Mouse (Mus musculus) liver, postnatal 0 days (tissue): ENCODE data around the gene Rasgef1c. TPM values are rescaled to one million over a fixed set of nuclear protein-coding genes. Genes with fewer than 3 reads are reported as not detected.

ENCODE experiments used
- ATAC-seq: fragments of 200-750 bp; cut with Nextera tagmentation; 2 replicates; pipeline ENCODE4 v1.8.0; 2017; ENCODE audit warnings: mild to moderate bottlenecking, moderate library complexity
- DNase-seq: peaks from one replicate; pipeline ENCODE4 v3.0.0-alpha.2; 2016
- H3K27ac ChIP-seq: fragments of 300-500 bp; sonication (generic); 2 replicates; pipeline ENCODE4 v1.5.1; 2014; ENCODE audit warnings: antibody characterized with exemption, moderate library complexity, mild to moderate bottlenecking, low read depth
- H3K27me3 ChIP-seq: fragments of 300-500 bp; sonication (generic); 2 replicates; pipeline ENCODE4 v1.6.1; 2014; ENCODE audit warnings: low read length, control low read depth, mixed read lengths; ENCODE audit not compliant: insufficient read depth
- H3K36me3 ChIP-seq: fragments of 300-500 bp; sonication (generic); replicated peaks from 2 replicates; pipeline ENCODE4 v1.6.1; 2014; ENCODE audit warnings: mild to moderate bottlenecking, control low read depth, low read length, moderate library complexity, mixed read lengths; ENCODE audit not compliant: insufficient read depth
- H3K4me1 ChIP-seq: fragments of 300-500 bp; sonication (generic); 2 replicates; pipeline ENCODE4 v1.6.1; 2014; ENCODE audit warnings: antibody characterized with exemption, mild to moderate bottlenecking, control low read depth; ENCODE audit not compliant: insufficient read depth
- H3K4me2 ChIP-seq: fragments of 300-500 bp; sonication (generic); 2 replicates; pipeline ENCODE4 v1.6.1; 2014; ENCODE audit warnings: low read depth, mild to moderate bottlenecking, low read length, moderate library complexity, mixed read lengths
- H3K4me3 ChIP-seq: fragments of 300-500 bp; sonication (generic); 2 replicates; pipeline ENCODE4 v1.5.1; 2014; ENCODE audit warnings: low read depth, low read length
- H3K9ac ChIP-seq: fragments of 300-500 bp; sonication (generic); replicated peaks from 2 replicates; pipeline ENCODE4 v1.6.1; 2014; ENCODE audit warnings: mild to moderate bottlenecking, moderate library complexity
- H3K9me3 ChIP-seq: fragments of 300-500 bp; sonication (generic); 2 replicates; pipeline ENCODE4 v1.6.1; 2016; ENCODE audit warnings: mild to moderate bottlenecking, control low read depth, low read length, mixed read lengths
- CTCF ChIP-seq: sonication (generic); IDR thresholded peaks from 2 replicates; pipeline ENCODE4 v1.5.1; 2016; ENCODE audit warnings: antibody characterized with exemption, low read depth
- EP300 ChIP-seq: IDR thresholded peaks from 2 replicates; pipeline ENCODE4 v1.6.1; 2016; ENCODE audit warnings: antibody characterized with exemption, low read depth, mild to moderate bottlenecking
- WGBS: fragments of 180-500 bp; shearing (Covaris S2); extraction: QIAGEN DNeasy Blood & Tissue Kit; methylation state at CpG from one replicate; pipeline ENCODE4 v1.1.7; 2014; ENCODE audit not compliant: insufficient replicate concordance; 5-methylcytosine and 5-hydroxymethylcytosine counted together
- polyA plus RNA-seq: library from polyadenylated mRNA; unstranded; fragments of >200 nt; fragmentation: Nextera tagmentation; extraction: Ambion mirVana; gene quantifications from 2 replicates; pipeline ENCODE4 v1.2.1, GENCODE M21; 2015

Rasgef1c gene
- polyA plus RNA-seq, 1 experiment from 2014 or later = not detected

DNA sequence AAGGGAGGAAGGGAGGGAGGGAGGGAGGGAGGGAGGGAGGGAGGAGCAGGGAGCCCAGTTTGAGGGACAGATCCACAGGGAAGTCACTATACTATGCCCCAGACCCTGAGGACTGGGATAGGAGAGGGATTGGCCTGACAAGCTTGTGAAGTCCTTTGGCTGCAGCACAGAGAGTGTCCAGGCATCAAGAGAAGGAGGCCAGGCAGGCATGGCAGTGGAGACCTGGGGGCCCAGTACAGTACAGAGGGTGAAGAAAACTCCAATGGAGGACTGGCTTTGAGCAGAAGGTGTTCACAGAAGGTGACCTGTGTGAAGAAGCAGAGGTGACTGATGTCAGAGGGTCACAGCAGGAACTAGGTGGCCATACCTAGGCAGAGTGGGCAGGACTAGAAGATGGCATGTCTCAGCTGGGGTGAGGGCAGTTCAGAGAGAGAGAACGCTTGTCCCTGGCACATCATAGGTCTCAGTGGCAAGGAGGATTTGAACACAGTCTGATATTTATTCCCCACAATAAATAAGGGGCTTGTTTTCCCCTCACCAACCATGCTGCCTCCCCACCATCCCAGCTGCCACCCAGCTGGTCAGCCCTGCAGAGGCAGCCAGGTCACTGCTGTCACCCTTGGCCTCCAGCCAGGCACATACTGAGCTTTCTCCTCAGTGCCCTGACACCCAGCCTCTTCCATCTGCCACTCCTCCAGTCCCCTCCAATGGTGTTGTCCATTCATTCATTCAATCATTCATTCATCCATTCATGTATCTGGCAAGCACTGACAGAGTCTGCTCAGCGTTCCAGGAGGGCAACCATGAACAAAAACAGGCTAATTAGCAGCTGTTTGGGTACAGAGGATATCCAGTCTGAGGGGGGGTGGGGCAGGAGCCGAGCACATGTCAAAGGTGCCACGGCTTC, 36.9 kb downstream of the Rasgef1c start:
- Histone ChIP-seq H3K27ac (no peak overlapping the region), H3K36me3 (no peaks in the 10 kb centered on the region), H3K9ac (no peak overlapping the region), H3K9me3 (no peaks in the 10 kb centered on the region), H3K4me3 (no peak overlapping the region), H3K27me3 (no peaks in the 10 kb centered on the region), H3K4me2 (no peak overlapping the region), H3K4me1 (no peaks in the 10 kb centered on the region)
- 63% methylated on average over 4 of the region's 4 CpGs for WGBS
- DNase-seq (no peak), ATAC-seq (peak; percentile 43; the same call in 1 of the 2 replicates)
- TF ChIP-seq EP300 = no peak
- no peak for TF ChIP-seq CTCF

DNA sequence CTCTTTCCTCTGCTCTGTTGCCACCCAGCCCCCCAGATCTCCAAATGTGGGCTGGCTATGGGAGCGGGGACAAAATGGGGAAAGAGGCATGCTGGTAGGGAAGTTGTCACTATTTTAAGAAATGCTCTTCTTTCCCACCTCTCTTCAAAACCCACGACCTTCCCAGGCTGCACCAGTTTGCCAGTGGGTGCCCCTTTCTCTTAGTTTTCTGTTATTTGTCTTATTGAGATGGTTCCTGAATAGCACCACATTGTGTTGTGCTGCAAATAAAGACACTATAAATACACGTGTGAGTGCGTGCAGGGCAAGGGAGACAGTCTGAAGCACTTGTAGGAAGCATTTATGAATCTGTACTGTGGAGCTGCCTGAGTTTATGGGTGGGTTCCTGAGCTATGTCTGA, 41.2 kb downstream of the Rasgef1c start:
- TF ChIP-seq EP300 = no peak
- no peak for TF ChIP-seq CTCF
- 50% methylated on average over 4 of the region's 4 CpGs for WGBS
- Histone ChIP-seq H3K4me3 (no peak overlapping the region), H3K27me3 (no peaks in the 10 kb centered on the region), H3K9ac (no peak overlapping the region), H3K4me1 (no peaks in the 10 kb centered on the region), H3K9me3 (no peaks in the 10 kb centered on the region), H3K36me3 (no peaks in the 10 kb centered on the region), H3K27ac (no peak overlapping the region), H3K4me2 (no peak overlapping the region)
- DNase-seq = no peak
- no peak for ATAC-seq

DNA sequence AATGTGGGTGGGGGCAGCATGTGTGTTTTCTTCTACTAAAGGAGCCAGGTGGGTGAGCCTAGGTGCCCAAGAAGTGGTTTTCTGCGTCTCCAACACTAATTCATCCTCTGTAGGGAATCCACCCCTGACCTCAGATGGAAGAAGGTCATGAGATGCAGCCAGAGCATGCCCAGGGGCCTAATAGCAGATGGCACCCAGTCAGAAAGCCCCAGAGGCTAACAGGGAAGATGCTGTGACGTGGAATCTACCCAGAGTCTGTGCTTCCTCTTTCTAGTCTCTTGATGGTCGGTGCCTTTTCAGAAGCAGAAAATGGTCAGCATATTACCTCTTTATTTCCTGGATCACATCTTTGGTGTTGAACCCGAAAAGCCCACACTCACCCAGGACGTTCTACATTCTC, 42.3 kb downstream of the Rasgef1c start:
- Histone ChIP-seq H3K36me3 (no peaks in the 10 kb centered on the region), H3K9me3 (no peaks in the 10 kb centered on the region), H3K4me2 (no peak overlapping the region), H3K27ac (no peak overlapping the region), H3K4me3 (no peak overlapping the region), H3K27me3 (no peaks in the 10 kb centered on the region), H3K4me1 (no peaks in the 10 kb centered on the region), H3K9ac (no peak overlapping the region)
- DNase-seq (no peak), ATAC-seq (no peak)
- TF ChIP-seq CTCF (no peak), EP300 (no peak)
- 46% methylated on average over 5 of the region's 5 CpGs for WGBS

DNA sequence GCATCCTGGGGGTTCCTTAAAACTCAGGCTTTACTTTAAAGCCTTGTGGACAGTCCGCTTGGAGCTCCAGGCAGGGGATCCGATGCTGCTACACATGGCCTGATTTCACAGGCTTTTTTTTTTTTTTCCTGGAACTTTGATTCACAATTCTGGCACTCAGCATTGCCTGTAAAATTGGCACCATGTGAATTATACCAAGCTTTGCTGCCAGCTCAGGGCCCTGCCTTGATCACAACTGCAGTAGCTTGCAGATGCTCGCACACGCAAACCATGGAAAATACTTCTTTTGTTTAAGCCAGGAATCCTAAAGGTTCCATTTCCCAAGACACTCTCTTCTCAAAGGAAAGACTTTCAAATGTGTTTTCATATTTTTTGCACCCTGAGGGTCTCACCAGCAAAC, 44.1 kb downstream of the Rasgef1c start:
- Histone ChIP-seq H3K4me1 (no peaks in the 10 kb centered on the region), H3K9me3 (no peaks in the 10 kb centered on the region), H3K9ac (no peak overlapping the region), H3K27me3 (no peaks in the 10 kb centered on the region), H3K4me2 (no peak overlapping the region), H3K27ac (no peak overlapping the region), H3K4me3 (no peak overlapping the region), H3K36me3 (no peaks in the 10 kb centered on the region)
- ATAC-seq = no peak
- no peak for TF ChIP-seq CTCF
- no peak for TF ChIP-seq EP300
- DNase-seq = no peak
- 82% methylated on average over 4 of the region's 4 CpGs for WGBS

DNA sequence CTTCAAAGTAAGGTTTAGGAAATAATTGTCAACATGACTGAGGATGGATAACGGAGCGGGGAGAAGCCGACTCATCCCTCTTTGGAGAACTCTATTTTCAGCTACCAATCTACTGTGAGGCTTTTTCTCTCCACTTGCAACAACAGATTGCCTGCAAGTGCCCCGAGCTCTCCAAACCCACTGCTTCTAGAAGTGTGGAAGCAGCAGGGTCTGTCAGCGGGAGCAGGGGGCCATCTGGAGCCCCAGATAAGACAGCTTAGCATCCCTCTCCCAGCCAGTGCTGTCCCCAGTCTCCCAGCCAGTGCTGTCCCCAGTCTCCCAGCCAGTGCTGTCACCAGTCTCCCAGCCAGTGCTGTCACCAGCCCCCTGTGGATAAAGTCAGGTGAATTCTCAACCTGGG, 48.2 kb downstream of the Rasgef1c start:
- no peaks in the 10 kb centered on the region; the same call in 1 of the 2 replicates for H3K27me3 ChIP-seq
- DNase-seq = no peak

DNA sequence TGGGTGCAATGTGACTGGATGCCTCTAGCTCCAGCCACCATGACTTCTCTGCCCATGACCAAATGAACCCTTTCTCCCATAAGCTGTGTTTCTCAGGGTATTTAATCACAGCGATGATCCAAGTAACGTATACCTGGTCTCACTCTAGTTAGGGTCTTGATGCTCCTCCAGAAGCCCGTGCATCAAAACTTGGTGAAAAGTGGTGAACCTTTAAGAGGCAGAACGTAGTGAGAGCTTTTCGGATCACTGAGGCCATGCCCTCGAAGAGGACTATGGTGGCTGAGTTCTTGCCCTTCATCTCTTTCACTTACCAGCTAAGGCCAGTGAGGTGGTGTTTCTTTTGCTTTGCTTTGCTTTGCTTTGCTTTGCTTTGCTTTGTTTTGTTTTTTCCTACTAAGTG, 52.0 kb downstream of the Rasgef1c start:
- H3K36me3 ChIP-seq = no peaks in the 10 kb centered on the region
- 86% methylated on average over 6 of the region's 6 CpGs for WGBS
- H3K4me3 ChIP-seq = no peak overlapping the region
- H3K27me3 ChIP-seq = peaks cover 9% of the 10 kb centered on the region; the same call in 1 of the 2 replicates
- ATAC-seq = no peak
- H3K9ac ChIP-seq = no peak overlapping the region
- no peak overlapping the region for H3K27ac ChIP-seq
- TF ChIP-seq EP300 = no peak
- no peak for TF ChIP-seq CTCF
- no peaks in the 10 kb centered on the region for H3K4me1 ChIP-seq
- no peak for DNase-seq
- no peak overlapping the region for H3K4me2 ChIP-seq
- H3K9me3 ChIP-seq = no peaks in the 10 kb centered on the region

More for the DNA sequence above, 48.2 kb downstream of the Rasgef1c start:
- no peak for TF ChIP-seq CTCF
- no peak for TF ChIP-seq EP300
- Histone ChIP-seq H3K4me2 (no peak overlapping the region), H3K9ac (no peak overlapping the region), H3K27ac (no peak overlapping the region), H3K4me1 (no peaks in the 10 kb centered on the region), H3K9me3 (no peaks in the 10 kb centered on the region), H3K4me3 (no peak overlapping the region), H3K36me3 (no peaks in the 10 kb centered on the region)
- WGBS = 68% methylated on average over 5 of the region's 5 CpGs
- ATAC-seq = no peak
